Mouse (Mus musculus): ENCODE data around the gene Pdlim7.

GRCm38 (mm10) chr13:55548426-55548825 is 35.0 kb upstream of the Pdlim7 start:
- no peak for TF ChIP-seq CTCF (conservative IDR thresholded peaks at IDR 0.05; ENCODE audit: insufficient read depth, insufficient read length, low read depth, low read length)
- TF ChIP-seq POLR2A (IDR thresholded peaks at IDR 0.05; ENCODE audit: low read depth, low read length): no peak
